Mouse (Mus musculus): Measurements from ENCODE around the gene Rasa3.

Rasa3 gene

GRCm38 (mm10) chr8:13685674-13686314, 8.4 kb upstream of the Rasa3 start:
- no peak for DNase-seq (ENCODE audit: low spot score in 2 of 2)

GRCm38 (mm10) chr8:13684131-13684530, 6.7 kb upstream of the Rasa3 start:
- DNase-seq (ENCODE audit: low spot score in 2 of 2): no peak

- no peak for DNase-seq (ENCODE audit: low spot score in 2 of 2)
Observed at GRCm38 (mm10) chr8:13678182-13678581, 779 bp upstream of the Rasa3 start.

GRCm38 (mm10) chr8:13676701-13677412, 546 bp downstream of the Rasa3 start:
- peak; percentile 65 to 71 for DNase-seq (ENCODE audit: low spot score in 2 of 2)

- DNase-seq (ENCODE audit: low spot score in 2 of 2): peak in 1 of 2 experiments; percentile 43
Observed at GRCm38 (mm10) chr8:13676302-13676700, 1.1 kb downstream of the Rasa3 start.

- DNase-seq (ENCODE audit: low spot score in 2 of 2): no peak
Observed at GRCm38 (mm10) chr8:13675524-13675923, 1.9 kb downstream of the Rasa3 start.

GRCm38 (mm10) chr8:13675121-13675520, 2.3 kb downstream of the Rasa3 start:
- DNase-seq (ENCODE audit: low spot score in 2 of 2): no peak

- no peak for DNase-seq (ENCODE audit: low spot score in 2 of 2)
Observed at GRCm38 (mm10) chr8:13674294-13675010, 3.0 kb downstream of the Rasa3 start.

- DNase-seq (ENCODE audit: low spot score in 2 of 2): no peak
Observed at GRCm38 (mm10) chr8:13673215-13673614, 4.2 kb downstream of the Rasa3 start.

GRCm38 (mm10) chr8:13671246-13672003, 6.0 kb downstream of the Rasa3 start:
- no peak for DNase-seq (ENCODE audit: low spot score in 2 of 2)

- DNase-seq (ENCODE audit: low spot score in 2 of 2): no peak
Observed at GRCm38 (mm10) chr8:13670011-13670471, 7.4 kb downstream of the Rasa3 start.

GRCm38 (mm10) chr8:13668367-13668766, 9.0 kb downstream of the Rasa3 start:
- DNase-seq (ENCODE audit: low spot score in 2 of 2): no peak

- no peak for DNase-seq (ENCODE audit: low spot score in 2 of 2)
Observed at GRCm38 (mm10) chr8:13667917-13668316, 9.5 kb downstream of the Rasa3 start.

- DNase-seq (ENCODE audit: low spot score in 2 of 2): no peak
Observed at GRCm38 (mm10) chr8:13665944-13666343, 11.5 kb downstream of the Rasa3 start.

- DNase-seq (ENCODE audit: low spot score in 2 of 2): no peak
Observed at GRCm38 (mm10) chr8:13665538-13665937, 11.9 kb downstream of the Rasa3 start.

GRCm38 (mm10) chr8:13664711-13665210, 12.6 kb downstream of the Rasa3 start:
- DNase-seq (ENCODE audit: low spot score in 2 of 2): no peak

GRCm38 (mm10) chr8:13660323-13660722, 17.1 kb downstream of the Rasa3 start:
- DNase-seq (ENCODE audit: low spot score in 2 of 2): no peak

- no peak for DNase-seq (ENCODE audit: low spot score in 2 of 2)
Observed at GRCm38 (mm10) chr8:13657479-13657878, 19.9 kb downstream of the Rasa3 start.

- no peak for DNase-seq (ENCODE audit: low spot score in 2 of 2)
Observed at GRCm38 (mm10) chr8:13655033-13655351, 22.4 kb downstream of the Rasa3 start.

- DNase-seq (ENCODE audit: low spot score in 2 of 2): no peak
Observed at GRCm38 (mm10) chr8:13654350-13655032, 22.9 kb downstream of the Rasa3 start.

- DNase-seq (ENCODE audit: low spot score in 2 of 2): no peak
Observed at GRCm38 (mm10) chr8:13650541-13651191, 26.7 kb downstream of the Rasa3 start.

Measured in right cerebral cortex, postnatal 36 days (tissue).